Mouse (Mus musculus) frontal cortex, postnatal 36 days (tissue): ENCODE data around the gene Pnmal1.

ENCODE experiments used
- DNase-seq, 2 experiments: peaks; one replicate each; pipeline ENCODE4 v3.0.0; 2022; ENCODE audit warnings: low spot score in 2 of 2

The Pnmal1 gene

GRCm38 (mm10) chr7:16994400-16994799 lies 34.9 kb downstream of the Pnmal1 start:
- DNase-seq: no peak

GRCm38 (mm10) chr7:16995345-16995744 lies 35.9 kb downstream of the Pnmal1 start:
- no peak for DNase-seq

GRCm38 (mm10) chr7:16999233-16999632 lies 39.8 kb downstream of the Pnmal1 start:
- DNase-seq: no peak

- DNase-seq: peak; percentile 91 to 93
Measured at GRCm38 (mm10) chr7:16999650-17000049, 40.2 kb downstream of the Pnmal1 start.

GRCm38 (mm10) chr7:17002375-17003195 lies 43.1 kb downstream of the Pnmal1 start:
- peak; percentile 82 to 86 for DNase-seq

- DNase-seq: no peak
Measured at GRCm38 (mm10) chr7:17003230-17003960, 43.9 kb downstream of the Pnmal1 start.

- DNase-seq: no peak
Measured at GRCm38 (mm10) chr7:17004716-17005115, 45.2 kb downstream of the Pnmal1 start.

GRCm38 (mm10) chr7:17007300-17007699 lies 47.8 kb downstream of the Pnmal1 start:
- DNase-seq: no peak

- no peak for DNase-seq
Measured at GRCm38 (mm10) chr7:17009326-17010009, 50.0 kb downstream of the Pnmal1 start.

GRCm38 (mm10) chr7:17010010-17010347 lies 50.5 kb downstream of the Pnmal1 start:
- DNase-seq: no peak

GRCm38 (mm10) chr7:17011909-17012590 lies 52.6 kb downstream of the Pnmal1 start:
- no peak for DNase-seq
